Mouse (Mus musculus): ENCODE results near the gene Nr4a3. TPM values are rescaled to one million over a fixed set of nuclear protein-coding genes. Genes with fewer than 3 reads are reported as not detected.

Gene Nr4a3
- polyA plus RNA-seq (2012), result 0.27 and 0.37 TPM in 2 replicates

- no peak for TF ChIP-seq GATA1 (IDR thresholded peaks at IDR 0.05; ENCODE audit: low read length)
These were observed at the start of gene Nr4a3 for GRCm38 (mm10) chr4:48044491-48045211. Gene Nr4a3 (plus strand): TSS chr4:48045153.

DNA sequence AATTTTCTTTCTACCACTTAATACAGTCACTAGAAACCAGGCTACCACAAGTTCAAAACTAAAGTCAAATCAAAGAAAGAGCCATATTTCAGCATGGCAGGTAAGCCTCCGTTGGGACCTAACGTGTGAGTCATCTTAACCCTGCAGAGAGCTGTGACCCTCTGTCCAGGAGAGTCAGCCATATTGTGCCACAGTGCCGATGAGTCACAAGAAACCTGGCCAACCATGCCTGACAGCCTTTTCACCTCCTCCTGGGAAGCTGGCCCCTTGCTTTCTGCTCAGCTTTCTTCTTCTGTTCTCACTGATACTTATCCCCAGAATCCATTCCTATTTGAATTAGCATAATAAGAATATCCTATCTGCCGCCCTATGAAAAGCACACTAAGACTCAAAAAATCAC, 42.0 kb upstream of the Nr4a3 start:
- TF ChIP-seq GATA1 (IDR thresholded peaks at IDR 0.05; ENCODE audit: low read length), result no peak

- no peak for TF ChIP-seq GATA1 (IDR thresholded peaks at IDR 0.05; ENCODE audit: low read length)
These were observed 41.5 kb upstream of the Nr4a3 start for GRCm38 (mm10) chr4:48003456-48003855.

DNA sequence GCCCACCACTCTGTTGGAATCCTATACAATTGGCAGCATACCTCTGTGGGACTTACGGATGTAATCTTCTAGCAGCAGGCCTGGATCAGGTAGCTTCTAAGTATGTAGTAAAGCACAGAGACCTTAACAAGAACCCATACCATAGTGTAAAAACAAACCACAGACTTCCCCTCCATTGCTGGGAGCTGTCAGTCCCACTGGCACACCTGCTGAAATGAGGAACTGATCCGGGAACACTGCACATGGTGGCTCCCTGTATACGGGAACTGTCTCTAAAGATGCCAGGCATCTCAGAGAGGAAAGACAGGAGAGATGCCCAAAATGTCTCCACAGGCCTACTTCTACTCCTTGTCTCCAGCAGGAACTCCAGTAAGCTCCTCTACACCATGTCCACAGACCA, 38.6 kb upstream of the Nr4a3 start:
- no peak for TF ChIP-seq GATA1 (IDR thresholded peaks at IDR 0.05; ENCODE audit: low read length)

- no peak for TF ChIP-seq GATA1 (IDR thresholded peaks at IDR 0.05; ENCODE audit: low read length)
These were observed 32.7 kb upstream of the Nr4a3 start for GRCm38 (mm10) chr4:48012209-48012608.

GRCm38 (mm10) chr4:48022966-48023365, 22.0 kb upstream of the Nr4a3 start:
- no peak for TF ChIP-seq GATA1 (IDR thresholded peaks at IDR 0.05; ENCODE audit: low read length)

- TF ChIP-seq GATA1 (IDR thresholded peaks at IDR 0.05; ENCODE audit: low read length), result no peak
These were observed 15.3 kb upstream of the Nr4a3 start for GRCm38 (mm10) chr4:48029652-48030051.

DNA sequence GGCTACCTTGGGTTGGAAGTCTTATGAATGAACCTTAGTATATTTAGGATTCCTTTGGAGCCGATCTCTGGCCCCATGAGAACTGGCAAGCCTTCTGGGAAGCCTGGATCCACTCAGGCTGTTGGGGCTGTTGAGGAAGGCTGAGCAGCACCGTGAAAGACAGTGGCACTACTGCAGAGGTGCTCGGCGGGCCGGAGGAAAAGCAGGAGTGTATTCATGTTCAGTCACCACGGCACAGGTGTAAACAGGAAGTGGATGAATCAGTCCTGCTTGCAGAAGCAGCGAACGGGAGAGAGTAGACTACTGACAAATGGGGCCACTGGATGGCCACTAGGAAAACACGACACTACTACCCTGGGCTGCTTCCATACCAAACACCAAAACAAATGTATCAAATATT, 10.7 kb upstream of the Nr4a3 start:
- no peak for TF ChIP-seq GATA1 (IDR thresholded peaks at IDR 0.05; ENCODE audit: low read length)

DNA sequence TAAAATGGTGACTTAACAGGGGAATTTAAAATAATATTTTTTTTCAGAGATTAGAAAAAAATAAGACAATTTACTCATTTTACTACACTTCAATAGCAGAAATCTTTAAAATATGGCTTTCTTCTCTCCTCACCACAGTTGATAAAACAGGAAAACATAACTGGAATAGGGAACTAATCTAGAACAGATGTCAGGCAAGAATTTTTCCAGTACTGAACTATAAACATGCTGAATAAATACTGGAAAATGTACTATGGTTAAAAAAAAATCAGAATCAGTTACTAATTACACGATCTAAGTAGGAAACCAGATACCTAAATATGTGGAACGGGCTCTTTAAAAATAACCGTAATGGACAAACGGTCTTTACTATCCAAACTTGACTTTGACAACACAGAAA, 7.3 kb upstream of the Nr4a3 start:
- TF ChIP-seq GATA1 (IDR thresholded peaks at IDR 0.05; ENCODE audit: low read length), result no peak

GRCm38 (mm10) chr4:48038847-48039246, 6.1 kb upstream of the Nr4a3 start:
- no peak for TF ChIP-seq GATA1 (IDR thresholded peaks at IDR 0.05; ENCODE audit: low read length)

DNA sequence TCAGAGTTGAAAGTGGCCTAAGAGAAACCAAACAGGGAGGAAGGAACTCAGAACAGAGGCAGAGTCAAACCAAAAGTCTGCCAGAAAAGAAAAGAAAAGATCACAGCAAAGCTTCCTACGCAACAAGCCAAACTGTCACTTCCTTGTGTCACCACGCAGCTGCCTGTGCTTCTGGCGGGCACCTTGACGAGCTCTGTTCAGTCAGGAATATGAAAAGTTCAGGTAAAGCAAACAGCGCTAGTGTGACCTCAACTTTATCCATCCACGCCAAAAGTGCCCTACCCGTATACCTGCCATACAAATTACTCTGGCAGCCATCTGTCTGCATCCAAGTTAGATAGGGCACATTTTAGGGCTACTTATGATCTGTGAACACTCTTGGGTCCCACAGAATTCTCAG, 5.2 kb upstream of the Nr4a3 start:
- no peak for TF ChIP-seq GATA1 (IDR thresholded peaks at IDR 0.05; ENCODE audit: low read length)

- no peak for TF ChIP-seq GATA1 (IDR thresholded peaks at IDR 0.05; ENCODE audit: low read length)
These were observed 2.5 kb upstream of the Nr4a3 start for GRCm38 (mm10) chr4:48042466-48042785.

DNA sequence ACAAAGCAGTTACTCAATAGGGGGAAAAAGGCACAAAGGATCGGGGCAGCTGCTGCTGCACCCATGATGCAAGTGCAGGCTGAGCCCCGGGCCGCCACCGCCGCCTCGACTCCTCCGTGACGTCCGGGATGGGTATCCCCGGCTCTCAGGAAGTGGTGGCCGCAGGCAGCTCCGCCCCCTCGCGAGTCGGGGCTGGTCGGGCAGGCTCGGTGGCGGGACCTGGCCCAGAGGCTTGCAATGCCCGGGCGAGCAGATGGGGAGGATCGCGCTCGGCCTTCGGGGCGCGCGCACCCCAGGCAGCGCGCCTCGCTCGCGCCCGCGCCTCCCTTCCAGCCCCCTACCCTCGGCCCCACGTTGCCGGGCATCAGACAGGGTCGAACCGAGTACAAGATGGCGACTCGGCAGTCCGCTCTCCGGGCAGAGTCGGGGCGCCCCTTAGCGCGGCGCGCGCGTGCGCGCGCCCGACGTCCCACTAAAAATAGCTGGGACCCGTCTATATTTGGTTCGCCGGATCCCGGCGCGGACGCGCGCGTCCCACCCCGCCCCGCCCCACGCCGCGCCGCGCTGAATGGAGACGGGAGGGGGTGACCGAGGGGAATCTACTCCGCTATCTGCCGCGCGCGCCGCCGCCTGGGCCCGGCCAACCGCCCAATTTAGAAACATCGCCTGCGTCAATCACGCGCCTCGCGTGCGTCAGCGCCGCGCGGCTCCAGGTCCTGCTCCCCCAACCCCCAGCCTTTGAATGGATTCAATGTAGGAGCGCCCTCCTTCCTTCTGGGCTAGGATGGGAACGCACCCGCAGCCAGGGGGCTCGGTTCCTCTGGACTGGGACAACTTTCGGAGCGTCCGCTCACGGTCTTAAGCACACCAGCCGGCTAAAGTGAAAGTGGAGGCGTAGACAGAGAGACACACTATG, 1.9 kb upstream of the Nr4a3 start:
- no peak for TF ChIP-seq GATA1 (IDR thresholded peaks at IDR 0.05; ENCODE audit: low read length)

DNA sequence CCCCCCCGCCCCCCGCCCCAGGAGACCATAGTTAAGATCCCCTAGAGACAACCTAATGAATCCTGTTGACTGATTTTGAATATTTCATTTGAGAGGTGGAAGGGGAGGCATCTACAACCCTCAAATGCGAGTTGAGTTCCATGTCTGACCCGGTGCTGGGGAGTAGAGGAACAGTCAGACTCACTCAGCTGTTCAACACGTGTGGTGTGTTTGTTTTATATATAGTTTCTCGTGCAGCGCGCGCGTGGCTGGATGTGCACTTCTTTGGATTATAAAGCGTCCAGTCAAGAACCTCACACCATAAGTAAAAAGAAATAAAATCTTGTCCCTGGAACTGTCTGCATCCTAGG, 837 bp upstream of the Nr4a3 start:
- TF ChIP-seq GATA1 (IDR thresholded peaks at IDR 0.05; ENCODE audit: low read length), result no peak

DNA sequence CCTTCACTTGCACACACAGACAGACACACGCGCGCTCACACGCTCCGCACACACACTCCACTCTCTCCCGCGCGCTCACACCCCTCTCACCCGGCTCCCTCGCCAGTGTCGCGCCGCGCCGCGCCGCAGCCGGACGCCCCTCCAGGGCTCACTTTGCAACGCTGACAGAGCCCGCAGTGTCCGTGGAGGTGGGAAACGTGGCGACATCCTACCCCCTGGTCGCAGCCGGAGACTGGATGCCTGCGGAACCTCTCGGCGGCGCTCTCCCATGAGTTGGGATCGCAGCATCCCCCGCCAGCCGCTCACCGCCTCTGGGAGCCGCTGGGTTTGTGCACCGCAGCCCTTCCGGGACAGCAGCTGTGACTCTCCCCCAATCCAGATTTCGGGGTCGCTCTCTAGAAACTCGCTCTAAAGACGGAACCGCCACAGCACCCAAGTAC, 348 bp downstream of the Nr4a3 start:
- no peak for TF ChIP-seq GATA1 (IDR thresholded peaks at IDR 0.05; ENCODE audit: low read length)

DNA sequence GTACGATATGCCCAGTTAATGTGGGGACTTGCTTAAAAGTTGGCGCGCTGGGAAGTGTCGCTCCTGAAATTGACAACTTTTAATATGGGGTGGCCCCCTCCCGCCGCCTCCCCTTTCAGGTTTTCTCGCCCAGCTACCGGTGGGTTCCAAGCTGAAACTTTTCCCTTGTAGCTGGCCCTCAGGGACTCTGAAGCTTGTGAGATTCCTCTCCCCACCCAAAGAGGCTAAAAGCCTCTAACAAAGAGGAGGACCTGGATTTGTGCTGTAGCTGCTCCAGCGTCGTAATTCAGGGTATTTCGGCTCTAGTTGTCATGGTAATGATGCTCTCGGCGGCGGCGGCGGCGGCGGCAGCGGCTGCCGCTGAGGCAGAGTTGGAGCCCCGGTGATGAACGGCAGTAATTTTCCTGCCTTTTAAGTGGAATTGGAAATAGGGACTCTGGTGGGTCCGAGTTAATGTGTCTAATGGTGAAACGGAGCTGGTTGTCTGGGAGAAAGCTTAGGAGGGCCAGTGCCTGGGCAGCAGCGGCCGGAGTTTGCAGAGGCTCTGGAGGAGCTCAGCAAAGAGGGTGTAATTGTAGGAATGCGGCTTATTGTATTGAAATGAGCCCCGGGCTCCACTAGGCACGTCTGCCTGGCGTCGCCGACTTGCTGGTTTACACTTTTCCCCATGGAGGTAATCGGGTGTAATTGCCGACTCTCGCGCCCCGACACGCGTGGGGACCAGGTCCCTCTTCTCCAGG, 938 bp downstream of the Nr4a3 start:
- TF ChIP-seq GATA1 (IDR thresholded peaks at IDR 0.05; ENCODE audit: low read length), result no peak

Data from G1E-ER4 (cell line).